Mouse (Mus musculus): ENCODE results near the gene Bri3. TPM values are rescaled to one million over a fixed set of nuclear protein-coding genes. Genes with fewer than 3 reads are reported as not detected.

Gene Bri3
- total and polyA plus RNA-seq, 2 experiments from 2014 or later, result 17.6 to 138 TPM

DNA sequence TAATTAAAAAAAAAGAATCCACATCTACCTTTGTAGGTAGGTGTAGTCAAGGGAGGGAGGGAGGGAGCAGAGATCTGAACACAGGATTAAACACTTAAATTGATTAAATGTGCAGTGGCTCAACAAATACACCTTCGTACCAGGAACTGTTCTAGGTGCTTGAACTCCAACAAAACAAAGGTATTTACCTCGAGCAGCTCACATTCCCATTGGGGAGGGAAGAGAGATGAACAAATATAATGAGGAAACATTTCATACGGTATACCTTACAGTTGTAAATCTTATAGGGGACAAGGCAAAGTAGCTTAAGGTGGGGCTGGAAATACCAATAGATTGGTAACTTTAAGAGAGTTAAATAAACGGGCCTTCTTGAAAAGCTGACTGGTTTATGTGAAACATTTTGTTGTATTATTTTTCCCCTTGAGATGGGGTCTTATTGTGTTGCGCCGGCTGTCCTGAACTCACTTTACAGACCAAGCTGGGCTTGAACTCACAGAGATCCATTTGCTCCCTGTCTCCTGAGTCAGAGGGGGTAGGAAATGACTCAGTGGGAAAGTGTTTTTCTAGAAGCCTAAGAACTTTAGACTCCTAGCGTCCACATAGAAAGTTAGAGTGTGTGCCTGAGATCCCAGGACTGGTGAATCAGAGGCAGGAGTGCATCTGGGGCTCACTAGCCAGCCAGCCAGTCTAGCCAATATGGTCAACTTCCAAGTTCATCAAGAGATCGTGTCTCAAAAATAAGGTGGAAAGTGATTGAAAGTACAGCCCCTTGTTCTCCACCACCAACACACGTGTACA, 108.2 kb downstream of the Bri3 start:
- Histone ChIP-seq H3K27ac (ENCODE audit: low read depth, low read length) (no peak overlapping the region), H3K4me3 (ENCODE audit: low read depth, low read length) (no peak overlapping the region), H3K36me3 (ENCODE audit: insufficient read depth) (no peaks in the 10 kb centered on the region), H3K9me3 (ENCODE audit: low read length) (no peaks in the 10 kb centered on the region), H3K4me2 (ENCODE audit: low read depth) (no peak overlapping the region), H3K27me3 (ENCODE audit: insufficient read depth, low read length) (peaks cover 6% of the 10 kb centered on the region), H3K4me1 (ENCODE audit: insufficient read depth) (peaks cover 3% of the 10 kb centered on the region; the same call in 1 of the 2 replicates), H3K9ac (no peak overlapping the region)
- TF ChIP-seq CTCF (IDR thresholded peaks at IDR 0.05; ENCODE audit: low read depth), result no peak
- 88% methylated on average over 9 of the region's 9 CpGs for WGBS
- no peak for ATAC-seq
- DNase-seq, result no peak

GRCm38 (mm10) chr5:144356776-144357455, 112.7 kb downstream of the Bri3 start:
- H3K4me1 ChIP-seq (ENCODE audit: insufficient read depth), result peaks cover 12% of the 10 kb centered on the region; the same call in 1 of the 2 replicates
- H3K36me3 ChIP-seq (ENCODE audit: insufficient read depth), result no peaks in the 10 kb centered on the region
- peak overlapping the region; percentile 44 for H3K4me3 ChIP-seq (ENCODE audit: low read depth, low read length)
- 12% methylated on average over 17 of the region's 17 CpGs for WGBS
- H3K27ac ChIP-seq (ENCODE audit: low read depth, low read length), result no peak overlapping the region
- peak overlapping the region; percentile 96 for H3K4me2 ChIP-seq (ENCODE audit: low read depth)
- peak; percentile 2 for DNase-seq
- no peaks in the 10 kb centered on the region for H3K9me3 ChIP-seq (ENCODE audit: low read length)
- ATAC-seq, result no peak
- no peak for TF ChIP-seq CTCF (IDR thresholded peaks at IDR 0.05; ENCODE audit: low read depth)
- no peak overlapping the region for H3K9ac ChIP-seq
- peaks cover 26% of the 10 kb centered on the region for H3K27me3 ChIP-seq (ENCODE audit: insufficient read depth, low read length)

- H3K9ac ChIP-seq, result no peak overlapping the region; the same call in 1 of the 2 replicates
- peak overlapping the region; percentile 44 for H3K4me3 ChIP-seq (ENCODE audit: low read depth, low read length)
- peaks cover 26% of the 10 kb centered on the region for H3K27me3 ChIP-seq (ENCODE audit: insufficient read depth, low read length)
- no peak overlapping the region for H3K27ac ChIP-seq (ENCODE audit: low read depth, low read length)
- no peak for TF ChIP-seq CTCF (IDR thresholded peaks at IDR 0.05; ENCODE audit: low read depth)
- ATAC-seq (no peak), DNase-seq (no peak)
- no peaks in the 10 kb centered on the region for H3K36me3 ChIP-seq (ENCODE audit: insufficient read depth)
- WGBS, result 2% methylated on average over 27 of the region's 27 CpGs
- no peaks in the 10 kb centered on the region for H3K9me3 ChIP-seq (ENCODE audit: low read length)
- peaks cover 12% of the 10 kb centered on the region; the same call in 1 of the 2 replicates for H3K4me1 ChIP-seq (ENCODE audit: insufficient read depth)
- peak overlapping the region; percentile 96 for H3K4me2 ChIP-seq (ENCODE audit: low read depth)
Measured at GRCm38 (mm10) chr5:144357551-144357880, 113.3 kb downstream of the Bri3 start.

GRCm38 (mm10) chr5:144357881-144358591, 113.8 kb downstream of the Bri3 start, which contains the start of gene Baiap2l1:
Gene Baiap2l1, minus strand, starts transcription at chr5:144358112.
- 2% methylated on average over 60 of the region's 60 CpGs for WGBS
- Histone ChIP-seq H3K27me3 (ENCODE audit: insufficient read depth, low read length) (peaks cover 26% of the 10 kb centered on the region), H3K4me2 (ENCODE audit: low read depth) (peak within 1 kb of the TSS; percentile 96), H3K27ac (ENCODE audit: low read depth, low read length) (no peak within 1 kb of the TSS), H3K9ac (no peak within 1 kb of the TSS; the same call in 1 of the 2 replicates), H3K4me3 (ENCODE audit: low read depth, low read length) (peak within 1 kb of the TSS; percentile 44), H3K9me3 (ENCODE audit: low read length) (no peaks in the 10 kb centered on the region), H3K36me3 (ENCODE audit: insufficient read depth) (no peaks in the 10 kb centered on the region), H3K4me1 (ENCODE audit: insufficient read depth) (peaks cover 12% of the 10 kb centered on the region; the same call in 1 of the 2 replicates)
- ATAC-seq, result peak; percentile 79
- peak; percentile 43 for DNase-seq
- TF ChIP-seq CTCF (IDR thresholded peaks at IDR 0.05; ENCODE audit: low read depth), result no peak

GRCm38 (mm10) chr5:144358592-144358917, 114.3 kb downstream of the Bri3 start:
- WGBS, result 7% methylated on average over 10 of the region's 10 CpGs
- Histone ChIP-seq H3K9ac (no peak overlapping the region), H3K9me3 (ENCODE audit: low read length) (no peaks in the 10 kb centered on the region), H3K4me2 (ENCODE audit: low read depth) (peak overlapping the region; percentile 96), H3K4me3 (ENCODE audit: low read depth, low read length) (peak overlapping the region; percentile 44), H3K27ac (ENCODE audit: low read depth, low read length) (no peak overlapping the region), H3K27me3 (ENCODE audit: insufficient read depth, low read length) (peaks cover 26% of the 10 kb centered on the region), H3K4me1 (ENCODE audit: insufficient read depth) (peaks cover 12% of the 10 kb centered on the region; the same call in 1 of the 2 replicates), H3K36me3 (ENCODE audit: insufficient read depth) (no peaks in the 10 kb centered on the region)
- DNase-seq (no peak), ATAC-seq (no peak)
- no peak for TF ChIP-seq CTCF (IDR thresholded peaks at IDR 0.05; ENCODE audit: low read depth)

DNA sequence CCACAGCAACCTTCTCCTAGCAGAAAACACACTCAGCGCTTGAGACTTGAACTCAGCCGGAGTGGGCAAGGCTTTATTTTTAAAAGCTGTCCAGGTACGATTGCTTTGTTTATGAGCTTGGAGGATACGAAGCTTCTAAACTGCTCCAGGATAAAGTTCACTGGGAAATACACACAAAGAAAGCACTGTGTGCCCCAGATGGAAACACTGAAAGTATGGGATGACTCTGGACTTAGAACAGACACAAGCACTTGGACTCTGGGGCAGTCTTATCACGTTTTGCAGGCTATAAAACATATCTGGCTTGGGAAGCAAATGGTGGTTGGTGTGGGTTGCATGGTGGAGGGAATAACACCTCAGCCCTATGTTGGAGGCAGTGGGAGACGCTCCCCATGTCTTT, 115.6 kb downstream of the Bri3 start:
- Histone ChIP-seq H3K36me3 (ENCODE audit: insufficient read depth) (no peaks in the 10 kb centered on the region), H3K4me2 (ENCODE audit: low read depth) (no peak overlapping the region), H3K27ac (ENCODE audit: low read depth, low read length) (no peak overlapping the region), H3K4me3 (ENCODE audit: low read depth, low read length) (no peak overlapping the region), H3K9me3 (ENCODE audit: low read length) (no peaks in the 10 kb centered on the region), H3K9ac (no peak overlapping the region), H3K27me3 (ENCODE audit: insufficient read depth, low read length) (peaks cover 26% of the 10 kb centered on the region), H3K4me1 (ENCODE audit: insufficient read depth) (peaks cover 12% of the 10 kb centered on the region; the same call in 1 of the 2 replicates)
- no peak for TF ChIP-seq CTCF (IDR thresholded peaks at IDR 0.05; ENCODE audit: low read depth)
- no peak for DNase-seq
- WGBS, result 86% methylated on average over 6 of the region's 6 CpGs
- ATAC-seq, result no peak
